Comparison of ENCODE assay signal across 8 mouse cellular contexts in genomic region chr1:165658602-165659001, GRCm38 (mm10). TPM values are rescaled to one million over a fixed set of nuclear protein-coding genes. Genes with fewer than 3 reads are reported as not detected.
DNase-seq lines count a peak whose midpoint lies in the region; ATAC-seq and TF ChIP-seq lines count a peak whose summit lies in the region.

No protein-coding gene starts in this region.

- no peak overlapping the region for H3K27ac ChIP-seq in gastrocnemius, adult 2 months
- H3K27ac ChIP-seq in liver, adult 2 months (replicated peaks; ENCODE audit: insufficient read depth, low read depth, low read length), result no peak overlapping the region
- H3K27ac ChIP-seq in neural tube, embryonic 12.5 days, result no peak overlapping the region

- DNase-seq in CD4-positive helper T cell, adult 2 months (ENCODE audit: low read depth, low spot score), result peak; percentile 62
- peak; percentile 89 for DNase-seq in ZHBTc4 (ENCODE audit: low read depth, low spot score)
- peak; percentile 79 for DNase-seq in gastrocnemius, adult 2 months
- DNase-seq in kidney, postnatal 10 days, result peak; percentile 89
- peak; percentile 75 for DNase-seq in liver, adult 2 months (ENCODE audit: extremely low read depth, low read depth, low spot score)
- peak; percentile 53 to 59 for DNase-seq in thymus, postnatal 36 days

- ATAC-seq in common myeloid progenitor, adult 5-6 weeks (replicated peaks; ENCODE audit: low read depth, poor library complexity, severe bottlenecking), result peak; percentile 73
- ATAC-seq in neural tube, embryonic 12.5 days (ENCODE audit: low FRiP score, low read depth), result peak; percentile 34; the same call in 1 of the 2 replicates

- no peaks in the 10 kb centered on the region for H3K79me2 ChIP-seq in liver, adult 2 months (ENCODE audit: control insufficient read depth, insufficient read depth, low read length)

- 35% methylated on average over 5 of the region's 5 CpGs for WGBS in liver, adult 2 months
- WGBS in neural tube, embryonic 12.5 days, result 29% methylated on average over 5 of the region's 5 CpGs

- intact Hi-C loops in gastrocnemius, adult 2 months (cut with DNase I), result loop anchor here (1.0 kb wide), 1 partner anchor 75 kb away; no protein-coding TSS in a partner anchor

- H3K27me3 ChIP-seq in liver, adult 2 months (ENCODE audit: control insufficient read depth, insufficient read depth, low read length), result no peaks in the 10 kb centered on the region
- no peaks in the 10 kb centered on the region for H3K27me3 ChIP-seq in neural tube, embryonic 12.5 days (replicated peaks)

- H3K4me2 ChIP-seq in neural tube, embryonic 12.5 days (replicated peaks), result no peak overlapping the region

- peak; percentile 97 for TF ChIP-seq CTCF in gastrocnemius, adult 2 months (IDR thresholded peaks at IDR 0.05)
- TF ChIP-seq CTCF in liver, adult 2 months (IDR thresholded peaks at IDR 0.05; ENCODE audit: low read depth, low read length), result peak; percentile 80

- peaks cover 4% of the 10 kb centered on the region for H3K4me1 ChIP-seq in liver, adult 2 months (ENCODE audit: control insufficient read depth, insufficient read depth, low read length)
- peaks cover 11% of the 10 kb centered on the region for H3K4me1 ChIP-seq in neural tube, embryonic 12.5 days

- no peak overlapping the region for H3K4me3 ChIP-seq in gastrocnemius, adult 2 months
- H3K4me3 ChIP-seq in liver, adult 2 months (ENCODE audit: insufficient read depth, low read depth, low read length), result no peak overlapping the region
- H3K4me3 ChIP-seq in neural tube, embryonic 12.5 days, result no peak overlapping the region

- H3K36me3 ChIP-seq in liver, adult 2 months (ENCODE audit: control insufficient read depth, insufficient read depth, low read length), result no peaks in the 10 kb centered on the region
- H3K36me3 ChIP-seq in neural tube, embryonic 12.5 days, result no peaks in the 10 kb centered on the region

- no peaks in the 10 kb centered on the region for H3K9me3 ChIP-seq in neural tube, embryonic 12.5 days

- H3K9ac ChIP-seq in liver, adult 2 months (ENCODE audit: low read depth, low read length), result no peak overlapping the region
- H3K9ac ChIP-seq in neural tube, embryonic 12.5 days, result no peak overlapping the region

- TF ChIP-seq POLR2A in liver, adult 2 months (IDR thresholded peaks at IDR 0.05; ENCODE audit: extremely low read depth, insufficient read depth, low read length), result no peak

RNA-seq across cellular contexts. Expression of gene Mpzl1, which starts 24.3 kb away (rescaled TPM):
- total RNA-seq in common myeloid progenitor, adult 5-6 weeks (2017), result 2.0 and 9.5 TPM in 2 replicates
- 1 to 10 TPM; 7.0 to 8.7 TPM for total RNA-seq in gastrocnemius, adult 2 months (2021)
- 1.4 and 2.8 TPM in 2 replicates for total RNA-seq in liver, adult 2 months (2014; rRNA removed)
- polyA plus RNA-seq in liver, adult 2 months (2012; rRNA removed), result 3.8 and 5.8 TPM in 2 replicates
- 140 and 147 TPM in 2 replicates for polyA plus RNA-seq in neural tube, embryonic 12.5 days (2016; fragmentation: Nextera tagmentation; extraction: Ambion mirVana)

RNA-seq across cellular contexts. Expression of gene Rcsd1, which starts 51.0 kb away (rescaled TPM):
- total RNA-seq in common myeloid progenitor, adult 5-6 weeks (2017), result 83.0 and 83.6 TPM in 2 replicates
- total RNA-seq in gastrocnemius, adult 2 months (2021), result 10 to 100 TPM; 93.3 to 95.0 TPM
- total RNA-seq in liver, adult 2 months (2014; rRNA removed), result 2.6 and 3.0 TPM in 2 replicates
- 2.8 and 3.3 TPM in 2 replicates for polyA plus RNA-seq in liver, adult 2 months (2012; rRNA removed)
- 13.8 and 15.2 TPM in 2 replicates for polyA plus RNA-seq in neural tube, embryonic 12.5 days (2016; fragmentation: Nextera tagmentation; extraction: Ambion mirVana)

Comparison
In these comparisons a context has a peak if more than half of its experiments do, and no peak if none do; other contexts are left out.
1. RNA of gene Rcsd1, which starts 51.0 kb away (total RNA-seq): 93.3 to 95.0 TPM in gastrocnemius, adult 2 months and 83.0 to 83.6 TPM in common myeloid progenitor, adult 5-6 weeks; 2.6 to 3.0 TPM in liver, adult 2 months; every median in the first group is over 10 times any median in the second.
2. Peak in every context shown above with its lines, with median percentiles within 50 percentile points of each other: DNase-seq.